ENCODE assay signal across 8 mouse cellular contexts in the genomic region with DNA sequence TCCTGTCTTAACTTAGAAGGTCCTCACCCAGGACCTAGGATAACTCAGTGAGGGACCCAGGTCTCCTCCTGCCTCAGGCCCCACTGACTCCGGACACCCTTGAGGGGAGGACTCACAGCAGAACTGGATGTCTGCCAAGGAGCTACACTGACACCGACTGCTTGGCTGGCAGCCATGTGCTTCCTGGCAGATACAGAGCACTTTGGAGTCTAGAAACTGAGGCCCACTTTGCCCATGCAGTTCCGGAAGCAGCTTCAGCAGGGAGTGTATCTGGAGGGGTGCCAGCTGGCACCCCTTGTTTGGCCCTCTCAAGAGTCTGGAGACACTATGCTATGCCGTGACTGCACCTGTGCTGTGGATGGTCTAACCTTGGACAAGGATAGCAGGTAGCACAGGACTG. TPM values are rescaled to one million over a fixed set of nuclear protein-coding genes. Genes with fewer than 3 reads are reported as not detected.
A peak's percentile ranks its signal among the peaks of the same experiment; 100 is the strongest.
DNase-seq lines count a peak whose midpoint lies in the region; ATAC-seq lines count a peak whose summit lies in the region.

No protein-coding gene starts in this region.

- H3K4me1 ChIP-seq in forebrain, embryonic 14.5 days (ENCODE audit: control insufficient read depth, insufficient read depth, low read length): peaks cover 9% of the 10 kb centered on the region
- peaks cover 20% of the 10 kb centered on the region for H3K4me1 ChIP-seq in forebrain, embryonic 10.5 days
- H3K4me1 ChIP-seq in heart, embryonic 15.5 days (replicated peaks): peaks cover 34% of the 10 kb centered on the region
- H3K4me1 ChIP-seq in neural tube, embryonic 13.5 days (replicated peaks): peaks cover 44% of the 10 kb centered on the region

- 11% methylated on average over 4 of the region's 4 CpGs for WGBS in forebrain, embryonic 14.5 days
- WGBS in forebrain, embryonic 10.5 days: 79% methylated on average over 4 of the region's 4 CpGs
- 5% methylated on average over 4 of the region's 4 CpGs for WGBS in heart, embryonic 15.5 days
- 37% methylated on average over 4 of the region's 4 CpGs for WGBS in neural tube, embryonic 13.5 days

- peak overlapping the region; percentile 39 for H3K27ac ChIP-seq in forebrain, embryonic 14.5 days (ENCODE audit: low read depth, low read length)
- no peak overlapping the region for H3K27ac ChIP-seq in forebrain, embryonic 10.5 days
- H3K27ac ChIP-seq in heart, embryonic 15.5 days: peak overlapping the region; percentile 83
- peak overlapping the region; percentile 59 for H3K27ac ChIP-seq in neural tube, embryonic 13.5 days (replicated peaks)

- peaks cover 4% of the 10 kb centered on the region for H3K27me3 ChIP-seq in forebrain, embryonic 14.5 days (replicated peaks; ENCODE audit: control insufficient read depth, insufficient read depth, low read length)
- H3K27me3 ChIP-seq in forebrain, embryonic 10.5 days (ENCODE audit: poor library complexity, severe bottlenecking): peaks cover 42% of the 10 kb centered on the region
- H3K27me3 ChIP-seq in heart, embryonic 15.5 days: peaks cover 17% of the 10 kb centered on the region
- H3K27me3 ChIP-seq in neural tube, embryonic 13.5 days: peaks cover 38% of the 10 kb centered on the region

- no peaks in the 10 kb centered on the region for H3K36me3 ChIP-seq in forebrain, embryonic 14.5 days (ENCODE audit: control insufficient read depth, insufficient read depth, low read length)
- no peaks in the 10 kb centered on the region for H3K36me3 ChIP-seq in forebrain, embryonic 10.5 days (replicated peaks)
- no peaks in the 10 kb centered on the region for H3K36me3 ChIP-seq in heart, embryonic 15.5 days
- H3K36me3 ChIP-seq in neural tube, embryonic 13.5 days: no peaks in the 10 kb centered on the region

- H3K9ac ChIP-seq in forebrain, embryonic 14.5 days (ENCODE audit: low read length): no peak overlapping the region
- H3K9ac ChIP-seq in heart, embryonic 15.5 days: no peak overlapping the region
- no peak overlapping the region for H3K9ac ChIP-seq in neural tube, embryonic 13.5 days

- DNase-seq in forebrain, embryonic 14.5 days (ENCODE audit: low spot score): peak; percentile 87
- no peak for DNase-seq in forebrain, embryonic 10.5 days (ENCODE audit: extremely low spot score, low spot score)
- DNase-seq in CD4-positive helper T cell, adult 2 months (ENCODE audit: low read depth, low spot score): peak; percentile 62
- DNase-seq in cerebellum, postnatal 10 days: peak; percentile 93 to 96
- DNase-seq in layer of hippocampus, adult 9-11 months: peak; percentile 78

- H3K4me3 ChIP-seq in forebrain, embryonic 14.5 days (ENCODE audit: low read depth, low read length): no peak overlapping the region
- H3K4me3 ChIP-seq in forebrain, embryonic 10.5 days: no peak overlapping the region
- H3K4me3 ChIP-seq in heart, embryonic 15.5 days: no peak overlapping the region
- no peak overlapping the region for H3K4me3 ChIP-seq in neural tube, embryonic 13.5 days

- H3K9me3 ChIP-seq in forebrain, embryonic 14.5 days (replicated peaks; ENCODE audit: control insufficient read depth, low read length): no peaks in the 10 kb centered on the region
- H3K9me3 ChIP-seq in forebrain, embryonic 10.5 days: no peaks in the 10 kb centered on the region
- H3K9me3 ChIP-seq in heart, embryonic 15.5 days (replicated peaks): no peaks in the 10 kb centered on the region
- H3K9me3 ChIP-seq in neural tube, embryonic 13.5 days: no peaks in the 10 kb centered on the region

- no peak overlapping the region for H3K4me2 ChIP-seq in forebrain, embryonic 14.5 days (ENCODE audit: low read length)
- peak overlapping the region; percentile 32 for H3K4me2 ChIP-seq in heart, embryonic 15.5 days
- no peak overlapping the region for H3K4me2 ChIP-seq in neural tube, embryonic 13.5 days

- peak; percentile 47; the same call in 1 of the 2 replicates for ATAC-seq in forebrain, embryonic 14.5 days
- ATAC-seq in heart, embryonic 15.5 days (replicated peaks; ENCODE audit: insufficient number of reproducible peaks, insufficient read depth, low FRiP score, low read depth): peak; percentile 83
- ATAC-seq in neural tube, embryonic 13.5 days (ENCODE audit: low read depth): peak; percentile 66
- no peak for ATAC-seq in monocyte, adult 5-6 weeks (replicated peaks; ENCODE audit: insufficient number of reproducible peaks, low FRiP score, low TSS enrichment, poor library complexity, severe bottlenecking)

RNA-seq across cellular contexts. Expression of a gene that starts 9.7 kb away (rescaled TPM):
- polyA plus RNA-seq in forebrain, embryonic 14.5 days (2014; fragmentation: Nextera tagmentation; extraction: Ambion mirVana): 18.7 and 23.8 TPM in 2 replicates
- 17.3 and 19.5 TPM in 2 replicates for polyA plus RNA-seq in forebrain, embryonic 10.5 days (2016; fragmentation: Nextera tagmentation; extraction: Ambion mirVana)
- polyA plus RNA-seq in heart, embryonic 15.5 days (2015; fragmentation: Nextera tagmentation; extraction: Ambion mirVana): 14.4 and 17.5 TPM in 2 replicates
- polyA plus RNA-seq in neural tube, embryonic 13.5 days (2015; fragmentation: Nextera tagmentation; extraction: Ambion mirVana): 18.0 and 22.9 TPM in 2 replicates
- 11.3 to 13.7 TPM (median 11.5 TPM) in 3 replicates for total RNA-seq in monocyte, adult 5-6 weeks (2017)

RNA-seq across cellular contexts. Expression of a gene that starts 11.9 kb away (rescaled TPM):
- not detected in 2 replicates for polyA plus RNA-seq in forebrain, embryonic 14.5 days (2014; fragmentation: Nextera tagmentation; extraction: Ambion mirVana)
- 3.0 and 3.2 TPM in 2 replicates for polyA plus RNA-seq in forebrain, embryonic 10.5 days (2016; fragmentation: Nextera tagmentation; extraction: Ambion mirVana)
- 5.1 TPM in 1 of 2 replicates, not detected in the other for polyA plus RNA-seq in heart, embryonic 15.5 days (2015; fragmentation: Nextera tagmentation; extraction: Ambion mirVana)
- 5.7 TPM in 1 of 2 replicates, not detected in the other for polyA plus RNA-seq in neural tube, embryonic 13.5 days (2015; fragmentation: Nextera tagmentation; extraction: Ambion mirVana)
- 2.2 to 10.7 TPM (median 8.0 TPM) in 3 replicates for total RNA-seq in monocyte, adult 5-6 weeks (2017)

RNA-seq across cellular contexts. Expression of a gene that starts 18.8 kb away (rescaled TPM):
- polyA plus RNA-seq in forebrain, embryonic 14.5 days (2014; fragmentation: Nextera tagmentation; extraction: Ambion mirVana): 3.6 and 3.7 TPM in 2 replicates
- polyA plus RNA-seq in forebrain, embryonic 10.5 days (2016; fragmentation: Nextera tagmentation; extraction: Ambion mirVana): 29.8 and 32.8 TPM in 2 replicates
- 6.1 and 18.8 TPM in 2 replicates for polyA plus RNA-seq in heart, embryonic 15.5 days (2015; fragmentation: Nextera tagmentation; extraction: Ambion mirVana)
- 19.0 and 27.3 TPM in 2 replicates for polyA plus RNA-seq in neural tube, embryonic 13.5 days (2015; fragmentation: Nextera tagmentation; extraction: Ambion mirVana)
- total RNA-seq in monocyte, adult 5-6 weeks (2017): 3.0 TPM in 1 of 3 replicates, not detected in the others

RNA-seq across cellular contexts. Expression of a gene that starts 24.9 kb away (rescaled TPM):
- 102 and 118 TPM in 2 replicates for polyA plus RNA-seq in forebrain, embryonic 14.5 days (2014; fragmentation: Nextera tagmentation; extraction: Ambion mirVana)
- 82.3 and 90.2 TPM in 2 replicates for polyA plus RNA-seq in forebrain, embryonic 10.5 days (2016; fragmentation: Nextera tagmentation; extraction: Ambion mirVana)
- polyA plus RNA-seq in heart, embryonic 15.5 days (2015; fragmentation: Nextera tagmentation; extraction: Ambion mirVana): 57.4 and 64.4 TPM in 2 replicates
- polyA plus RNA-seq in neural tube, embryonic 13.5 days (2015; fragmentation: Nextera tagmentation; extraction: Ambion mirVana): 120 and 123 TPM in 2 replicates
- total RNA-seq in monocyte, adult 5-6 weeks (2017): 27.8 to 47.4 TPM (median 35.8 TPM) in 3 replicates

RNA-seq across cellular contexts. Expression of a gene that starts 29.1 kb away (rescaled TPM):
- 8.8 and 10.3 TPM in 2 replicates for polyA plus RNA-seq in forebrain, embryonic 14.5 days (2014; fragmentation: Nextera tagmentation; extraction: Ambion mirVana)
- polyA plus RNA-seq in forebrain, embryonic 10.5 days (2016; fragmentation: Nextera tagmentation; extraction: Ambion mirVana): 5.3 and 5.6 TPM in 2 replicates
- 1.4 and 2.1 TPM in 2 replicates for polyA plus RNA-seq in heart, embryonic 15.5 days (2015; fragmentation: Nextera tagmentation; extraction: Ambion mirVana)
- 10.8 and 12.7 TPM in 2 replicates for polyA plus RNA-seq in neural tube, embryonic 13.5 days (2015; fragmentation: Nextera tagmentation; extraction: Ambion mirVana)
- not detected in 3 replicates for total RNA-seq in monocyte, adult 5-6 weeks (2017)
